Mouse (Mus musculus) megakaryocyte, embryonic 14.5 days (primary cell): ENCODE measurements at regions not wholly inside any gene's neighbourhood (a gene's known extent, or its start where the extent isn't known, plus 50 kb on each side); places are given as distances from the start of the nearest gene placed in this dataset.

Source experiments
- H3K27me3 ChIP-seq: replicated peaks from 2 replicates; pipeline ENCODE3; 2012; ENCODE audit warnings: inconsistent platforms
- H3K36me3 ChIP-seq: replicated peaks from 2 replicates; pipeline ENCODE3; 2012; ENCODE audit warnings: low read length, inconsistent platforms, mixed read lengths
- H3K4me1 ChIP-seq: 2 replicates; pipeline ENCODE4 v1.6.1; 2012; ENCODE audit warnings: inconsistent platforms
- H3K4me3 ChIP-seq: replicated peaks from 2 replicates; pipeline ENCODE3; 2012; ENCODE audit warnings: moderate library complexity, mild to moderate bottlenecking, inconsistent platforms
- H3K9me3 ChIP-seq: 2 replicates; pipeline ENCODE4 v1.6.1; 2012; ENCODE audit warnings: inconsistent platforms
- FLI1 ChIP-seq: IDR thresholded peaks from 2 replicates; pipeline ENCODE4 v1.6.1; 2012; ENCODE audit warnings: low read length, inconsistent platforms, mixed read lengths
- GATA1 ChIP-seq: IDR thresholded peaks from 3 replicates; pipeline ENCODE4 v1.6.1; 2012; ENCODE audit warnings: mixed read lengths, low read length, inconsistent platforms, borderline replicate concordance

GRCm38 (mm10) chr10:7298377-7298776 is 86.3 kb upstream of the Cnksr3 start:
- no peak overlapping the region for H3K4me3 ChIP-seq

GRCm38 (mm10) chr10:7295921-7296320 is 83.9 kb upstream of the Cnksr3 start:
- Histone ChIP-seq H3K4me1 (peaks cover 3% of the 10 kb centered on the region; the same call in 1 of the 2 replicates), H3K4me3 (no peak overlapping the region), H3K27me3 (no peaks in the 10 kb centered on the region), H3K36me3 (no peaks in the 10 kb centered on the region), H3K9me3 (peaks cover 14% of the 10 kb centered on the region; the same call in 1 of the 2 replicates)
- TF ChIP-seq FLI1 = no peak
- TF ChIP-seq GATA1 = no peak

More at GRCm38 (mm10) chr10:7298377-7298776, 86.3 kb upstream of the Cnksr3 start:
- H3K36me3 ChIP-seq = no peaks in the 10 kb centered on the region
- peaks cover 3% of the 10 kb centered on the region; the same call in 1 of the 2 replicates for H3K4me1 ChIP-seq
- H3K27me3 ChIP-seq = no peaks in the 10 kb centered on the region
- H3K9me3 ChIP-seq = 0 out of 2 replicates have a peak, but pooled peaks cover under 1% of the 10 kb centered on the region
- TF ChIP-seq GATA1 = no peak
- no peak for TF ChIP-seq FLI1

DNA sequence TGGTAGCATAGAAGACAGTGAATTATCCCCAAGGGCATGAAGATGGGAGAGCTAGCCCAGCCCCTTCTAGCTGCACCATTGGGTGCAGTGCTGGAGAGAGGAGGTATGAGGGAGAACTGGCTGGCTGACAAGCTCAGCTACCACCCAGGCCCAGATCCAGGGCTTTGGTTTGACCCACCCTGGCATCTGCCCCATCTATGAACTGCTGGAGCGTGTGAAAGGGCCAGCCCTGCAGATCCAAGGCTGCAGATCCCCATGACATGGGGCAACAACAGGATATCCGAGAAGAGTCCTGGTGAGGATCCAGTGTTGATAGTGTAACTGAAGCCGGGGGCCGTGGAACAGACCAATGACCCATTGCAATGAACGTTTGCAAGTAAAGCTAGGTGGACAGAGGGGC is 81.2 kb upstream of the Cnksr3 start:
- H3K9me3 ChIP-seq = peaks cover 17% of the 10 kb centered on the region; the same call in 1 of the 2 replicates
- no peaks in the 10 kb centered on the region for H3K27me3 ChIP-seq
- H3K36me3 ChIP-seq = no peaks in the 10 kb centered on the region
- peaks cover 5% of the 10 kb centered on the region; the same call in 1 of the 2 replicates for H3K4me1 ChIP-seq
- TF ChIP-seq GATA1 = no peak
- TF ChIP-seq FLI1 = no peak
- no peak overlapping the region for H3K4me3 ChIP-seq

GRCm38 (mm10) chr10:7289773-7290411 is 77.9 kb upstream of the Cnksr3 start:
- Histone ChIP-seq H3K9me3 (peaks cover 25% of the 10 kb centered on the region), H3K4me3 (no peak overlapping the region), H3K4me1 (peaks cover 5% of the 10 kb centered on the region; the same call in 1 of the 2 replicates), H3K36me3 (no peaks in the 10 kb centered on the region), H3K27me3 (no peaks in the 10 kb centered on the region)
- TF ChIP-seq FLI1 = no peak
- TF ChIP-seq GATA1 = no peak

- Histone ChIP-seq H3K36me3 (no peaks in the 10 kb centered on the region), H3K9me3 (peaks cover 12% of the 10 kb centered on the region), H3K4me3 (no peak overlapping the region), H3K27me3 (no peaks in the 10 kb centered on the region), H3K4me1 (peaks cover 5% of the 10 kb centered on the region; the same call in 1 of the 2 replicates)
- TF ChIP-seq FLI1 (no peak), GATA1 (no peak)
Observed at GRCm38 (mm10) chr10:7285112-7285905, 73.3 kb upstream of the Cnksr3 start.

- Histone ChIP-seq H3K9me3 (no peaks in the 10 kb centered on the region), H3K4me1 (no peaks in the 10 kb centered on the region), H3K36me3 (no peaks in the 10 kb centered on the region), H3K4me3 (no peak overlapping the region), H3K27me3 (no peaks in the 10 kb centered on the region)
- TF ChIP-seq FLI1 (no peak), GATA1 (no peak)
Observed at GRCm38 (mm10) chr10:7280429-7280828, 68.4 kb upstream of the Cnksr3 start.

- no peak for TF ChIP-seq FLI1
- no peak for TF ChIP-seq GATA1
- Histone ChIP-seq H3K9me3 (no peaks in the 10 kb centered on the region), H3K27me3 (no peaks in the 10 kb centered on the region), H3K36me3 (no peaks in the 10 kb centered on the region), H3K4me1 (no peaks in the 10 kb centered on the region), H3K4me3 (no peak overlapping the region)
Observed at GRCm38 (mm10) chr10:7278820-7279219, 66.8 kb upstream of the Cnksr3 start.

GRCm38 (mm10) chr10:7275357-7275756 is 63.3 kb upstream of the Cnksr3 start:
- H3K9me3 ChIP-seq = no peaks in the 10 kb centered on the region
- TF ChIP-seq FLI1 (no peak), GATA1 (no peak)

GRCm38 (mm10) chr10:7274422-7274821 is 62.4 kb upstream of the Cnksr3 start:
- Histone ChIP-seq H3K4me1 (no peaks in the 10 kb centered on the region), H3K9me3 (no peaks in the 10 kb centered on the region), H3K27me3 (no peaks in the 10 kb centered on the region), H3K4me3 (no peak overlapping the region), H3K36me3 (no peaks in the 10 kb centered on the region)
- no peak for TF ChIP-seq GATA1
- no peak for TF ChIP-seq FLI1

More at GRCm38 (mm10) chr10:7275357-7275756, 63.3 kb upstream of the Cnksr3 start:
- Histone ChIP-seq H3K4me1 (no peaks in the 10 kb centered on the region), H3K27me3 (no peaks in the 10 kb centered on the region), H3K4me3 (no peak overlapping the region), H3K36me3 (no peaks in the 10 kb centered on the region)

DNA sequence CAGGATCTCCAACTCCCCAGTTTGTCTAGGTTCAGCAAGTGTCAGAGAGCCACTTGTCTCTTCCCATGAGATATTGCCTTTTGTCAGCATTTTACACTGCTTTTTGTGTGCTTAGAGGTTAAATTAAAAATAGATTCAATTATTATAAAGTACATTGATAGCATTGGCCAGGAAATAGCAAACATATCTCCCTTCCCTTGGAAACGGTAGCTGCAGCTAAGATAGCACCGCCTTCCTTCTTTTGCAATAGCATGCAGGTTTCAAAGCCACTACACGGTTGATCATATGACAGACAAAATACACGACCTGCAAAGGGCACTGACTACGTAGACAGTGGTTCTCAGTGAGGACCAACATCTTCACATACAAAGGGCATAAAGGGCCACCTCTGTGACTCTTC is 59.1 kb upstream of the Cnksr3 start:
- no peak overlapping the region for H3K4me3 ChIP-seq
- TF ChIP-seq FLI1 = no peak
- no peak for TF ChIP-seq GATA1
- H3K9me3 ChIP-seq = no peaks in the 10 kb centered on the region
- peaks cover 2% of the 10 kb centered on the region for H3K27me3 ChIP-seq
- no peaks in the 10 kb centered on the region for H3K4me1 ChIP-seq
- H3K36me3 ChIP-seq = no peaks in the 10 kb centered on the region
